Mouse (Mus musculus): ENCODE measurements around the gene Atrn. TPM values are rescaled to one million over a fixed set of nuclear protein-coding genes. Genes with fewer than 3 reads are reported as not detected.

Atrn gene
- total RNA-seq, 1 experiment from 2014 or later: 14.2 TPM

- no peak for ATAC-seq (replicated peaks; ENCODE audit: low read depth, poor library complexity, severe bottlenecking)
These were observed 155.3 kb downstream of the Atrn start for GRCm38 (mm10) chr2:131061607-131062006.

GRCm38 (mm10) chr2:131063404-131063864, 157.1 kb downstream of the Atrn start, which contains the start of gene Adam33:
Gene Adam33, minus strand, starts transcription at chr2:131063814.
- ATAC-seq (replicated peaks; ENCODE audit: low read depth, poor library complexity, severe bottlenecking): peak; percentile 57

- no peak for ATAC-seq (replicated peaks; ENCODE audit: low read depth, poor library complexity, severe bottlenecking)
These were observed 160.0 kb downstream of the Atrn start for GRCm38 (mm10) chr2:131066342-131066741.

- ATAC-seq (replicated peaks; ENCODE audit: low read depth, poor library complexity, severe bottlenecking): no peak
These were observed 161.2 kb downstream of the Atrn start for GRCm38 (mm10) chr2:131067481-131067880.

- ATAC-seq (replicated peaks; ENCODE audit: low read depth, poor library complexity, severe bottlenecking): no peak
These were observed 166.2 kb downstream of the Atrn start for GRCm38 (mm10) chr2:131072536-131072935.

Other genes with a start within 250 kb of the Atrn start
- 87.6 and 107 TPM in 2 replicates for gene Ddrgk1, start 241.8 kb upstream of the Atrn start, total RNA-seq (2017)
- gene Itpa, start 238.9 kb upstream of the Atrn start, total RNA-seq (2017): 69.0 and 86.0 TPM in 2 replicates
- gene Slc4a11, start 209.0 kb upstream of the Atrn start, total RNA-seq (2017): not detected in 2 replicates
- gene 4930402H24Rik, start 89 bp upstream of the Atrn start, total RNA-seq (2017): 12.2 and 16.4 TPM in 2 replicates
- gene Gfra4, start 136.6 kb downstream of the Atrn start, total RNA-seq (2017): not detected in 2 replicates
- not detected in 2 replicates for gene Adam33, start 157.3 kb downstream of the Atrn start, total RNA-seq (2017)
- under 0.01 TPM in 1 of 2 replicates, not detected in the other for gene Siglec1, start 180.3 kb downstream of the Atrn start, total RNA-seq (2017)
- 0.92 and 0.96 TPM in 2 replicates for gene Hspa12b, start 220.8 kb downstream of the Atrn start, total RNA-seq (2017)
- not detected in 2 replicates for gene Gm11037, start 227.0 kb downstream of the Atrn start, total RNA-seq (2017)

All from common myeloid progenitor, adult 5-6 weeks (primary cell).